Mouse (Mus musculus): ENCODE measurements at regions not wholly inside any gene's neighbourhood (a gene's known extent, or its start where the extent isn't known, plus 50 kb on each side); places are given as distances from the start of the nearest gene placed in this dataset.
"Not testable (repeated sequence)": the region's sequence is repeated elsewhere in the genome, so short reads cannot be mapped to it uniquely, and the experiment has no call there.

DNA sequence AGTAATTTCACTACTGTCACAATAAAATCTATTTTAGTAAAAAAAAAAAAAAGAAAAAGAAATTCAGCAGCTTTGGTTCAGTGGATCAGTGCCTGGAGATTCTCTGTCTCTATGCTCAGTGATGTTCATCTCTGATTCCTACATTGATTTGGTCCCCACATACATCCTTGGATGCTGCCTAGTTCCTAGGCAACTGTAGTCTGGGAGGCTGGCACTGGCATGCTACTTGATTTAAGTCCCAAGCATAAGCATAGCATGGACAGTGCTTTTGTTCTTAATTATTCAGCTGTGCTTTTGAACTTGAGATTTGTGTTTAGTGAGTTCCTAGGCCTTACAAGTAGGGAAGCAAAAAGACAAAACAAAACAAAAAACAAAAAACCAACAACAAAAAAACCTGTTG, 174.4 kb downstream of the Cd109 start:
- no peaks in the 10 kb centered on the region for H3K4me1 ChIP-seq (replicated peaks; ENCODE audit: control insufficient read depth, insufficient read depth, low read length)
- TF ChIP-seq POLR2A (IDR thresholded peaks at IDR 0.05; ENCODE audit: control insufficient read depth, extremely low read depth, insufficient read depth, low read length, poor library complexity) (no peak), CTCF (IDR thresholded peaks at IDR 0.05; ENCODE audit: borderline replicate concordance, control insufficient read depth, extremely low read depth, insufficient read depth, low read length, poor library complexity) (no peak)
- no peak overlapping the region for H3K4me3 ChIP-seq (ENCODE audit: control insufficient read depth, insufficient read depth, low read length)
- H3K27ac ChIP-seq (ENCODE audit: control insufficient read depth, insufficient read depth, low read length) = no peak overlapping the region
- no peaks in the 10 kb centered on the region for H3K36me3 ChIP-seq (ENCODE audit: control insufficient read depth, insufficient read depth, low read length)
- DNase-seq = no peak
- H3K27me3 ChIP-seq (ENCODE audit: control insufficient read depth, insufficient read depth, low read length) = no peaks in the 10 kb centered on the region

DNA sequence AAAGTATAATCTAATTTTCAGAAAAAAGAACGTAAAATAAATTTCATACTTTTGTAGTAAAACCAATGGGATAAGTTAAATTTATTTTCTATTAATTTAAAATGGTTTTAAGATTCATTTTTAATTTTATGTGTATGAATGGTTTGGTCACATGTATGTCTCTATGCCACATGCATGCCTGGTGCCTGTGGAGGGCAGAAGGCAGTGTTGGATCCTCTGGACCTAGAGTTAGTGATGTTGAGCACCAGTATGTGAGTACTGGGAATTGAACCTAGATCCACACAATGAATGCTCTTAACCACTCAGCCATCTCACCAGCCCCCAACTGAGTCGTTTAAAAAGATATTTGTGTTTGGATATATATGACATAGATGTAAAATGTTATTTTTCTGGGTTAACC, 174.8 kb downstream of the Cd109 start:
- H3K36me3 ChIP-seq (ENCODE audit: control insufficient read depth, insufficient read depth, low read length) = no peaks in the 10 kb centered on the region
- TF ChIP-seq POLR2A (IDR thresholded peaks at IDR 0.05; ENCODE audit: control insufficient read depth, extremely low read depth, insufficient read depth, low read length, poor library complexity) = no peak
- no peak for TF ChIP-seq CTCF (IDR thresholded peaks at IDR 0.05; ENCODE audit: borderline replicate concordance, control insufficient read depth, extremely low read depth, insufficient read depth, low read length, poor library complexity)
- 89% methylated on average over 2 of the region's 2 CpGs for WGBS
- no peak overlapping the region for H3K27ac ChIP-seq (ENCODE audit: control insufficient read depth, insufficient read depth, low read length)
- no peak overlapping the region for H3K4me3 ChIP-seq (ENCODE audit: control insufficient read depth, insufficient read depth, low read length)
- H3K27me3 ChIP-seq (ENCODE audit: control insufficient read depth, insufficient read depth, low read length) = no peaks in the 10 kb centered on the region
- no peaks in the 10 kb centered on the region for H3K4me1 ChIP-seq (replicated peaks; ENCODE audit: control insufficient read depth, insufficient read depth, low read length)
- no peak for DNase-seq

DNA sequence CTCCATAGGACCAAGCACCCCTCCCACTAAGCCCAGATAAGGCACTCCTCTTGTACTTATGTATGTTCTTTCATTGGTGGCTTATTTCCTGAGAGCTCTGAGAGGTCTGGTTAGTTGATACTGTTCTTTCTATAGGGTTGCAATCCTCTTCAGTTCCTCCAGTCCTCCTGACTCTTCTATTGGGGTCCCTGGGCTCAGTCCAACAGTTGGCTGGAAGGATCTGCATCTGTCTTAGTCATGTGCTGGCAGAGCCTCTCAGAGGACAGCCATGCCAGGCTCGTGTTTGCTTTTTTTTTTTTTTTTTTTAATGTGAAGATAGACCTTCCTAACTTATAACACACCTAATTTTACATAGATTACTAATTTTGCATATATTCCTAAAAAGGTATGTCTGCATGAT, 180.5 kb downstream of the Cd109 start:
- H3K27ac ChIP-seq (ENCODE audit: control insufficient read depth, insufficient read depth, low read length) = no peak overlapping the region
- TF ChIP-seq POLR2A (IDR thresholded peaks at IDR 0.05; ENCODE audit: control insufficient read depth, extremely low read depth, insufficient read depth, low read length, poor library complexity) (no peak), CTCF (IDR thresholded peaks at IDR 0.05; ENCODE audit: borderline replicate concordance, control insufficient read depth, extremely low read depth, insufficient read depth, low read length, poor library complexity) (no peak)
- no peaks in the 10 kb centered on the region for H3K27me3 ChIP-seq (ENCODE audit: control insufficient read depth, insufficient read depth, low read length)
- H3K36me3 ChIP-seq (ENCODE audit: control insufficient read depth, insufficient read depth, low read length) = no peaks in the 10 kb centered on the region
- DNase-seq = no peak
- no peaks in the 10 kb centered on the region for H3K4me1 ChIP-seq (replicated peaks; ENCODE audit: control insufficient read depth, insufficient read depth, low read length)
- 56% methylated on average over 1 of the region's 1 CpGs for WGBS
- no peak overlapping the region for H3K4me3 ChIP-seq (ENCODE audit: control insufficient read depth, insufficient read depth, low read length)

DNA sequence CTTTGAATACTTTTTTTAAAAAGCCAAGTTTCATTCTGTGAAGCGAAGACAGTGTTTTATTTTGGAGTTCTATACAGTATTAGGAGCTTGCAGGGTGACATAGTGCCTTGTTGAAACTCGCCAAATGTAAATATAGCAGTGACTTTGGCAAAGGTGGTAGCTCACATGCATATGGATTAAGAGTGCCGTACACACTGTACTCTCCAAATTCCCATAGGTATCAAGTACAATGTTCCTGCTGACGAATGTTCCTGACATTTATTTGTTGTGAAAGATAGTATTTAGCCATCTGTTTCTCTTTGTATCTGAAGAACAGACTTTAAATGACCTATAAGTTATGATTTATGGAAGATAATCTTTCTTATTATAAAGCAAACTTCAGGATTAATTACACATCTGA, 201.9 kb downstream of the Cd109 start:
- H3K27me3 ChIP-seq (ENCODE audit: control insufficient read depth, insufficient read depth, low read length) = no peaks in the 10 kb centered on the region
- no peak overlapping the region for H3K27ac ChIP-seq (ENCODE audit: control insufficient read depth, insufficient read depth, low read length)
- no peak for DNase-seq
- TF ChIP-seq POLR2A (IDR thresholded peaks at IDR 0.05; ENCODE audit: control insufficient read depth, extremely low read depth, insufficient read depth, low read length, poor library complexity) = no peak
- no peak for TF ChIP-seq CTCF (IDR thresholded peaks at IDR 0.05; ENCODE audit: borderline replicate concordance, control insufficient read depth, extremely low read depth, insufficient read depth, low read length, poor library complexity)
- H3K4me3 ChIP-seq (ENCODE audit: control insufficient read depth, insufficient read depth, low read length) = no peak overlapping the region
- 87% methylated on average over 4 of the region's 4 CpGs for WGBS
- no peaks in the 10 kb centered on the region for H3K36me3 ChIP-seq (ENCODE audit: control insufficient read depth, insufficient read depth, low read length)
- H3K4me1 ChIP-seq (replicated peaks; ENCODE audit: control insufficient read depth, insufficient read depth, low read length) = no peaks in the 10 kb centered on the region

DNA sequence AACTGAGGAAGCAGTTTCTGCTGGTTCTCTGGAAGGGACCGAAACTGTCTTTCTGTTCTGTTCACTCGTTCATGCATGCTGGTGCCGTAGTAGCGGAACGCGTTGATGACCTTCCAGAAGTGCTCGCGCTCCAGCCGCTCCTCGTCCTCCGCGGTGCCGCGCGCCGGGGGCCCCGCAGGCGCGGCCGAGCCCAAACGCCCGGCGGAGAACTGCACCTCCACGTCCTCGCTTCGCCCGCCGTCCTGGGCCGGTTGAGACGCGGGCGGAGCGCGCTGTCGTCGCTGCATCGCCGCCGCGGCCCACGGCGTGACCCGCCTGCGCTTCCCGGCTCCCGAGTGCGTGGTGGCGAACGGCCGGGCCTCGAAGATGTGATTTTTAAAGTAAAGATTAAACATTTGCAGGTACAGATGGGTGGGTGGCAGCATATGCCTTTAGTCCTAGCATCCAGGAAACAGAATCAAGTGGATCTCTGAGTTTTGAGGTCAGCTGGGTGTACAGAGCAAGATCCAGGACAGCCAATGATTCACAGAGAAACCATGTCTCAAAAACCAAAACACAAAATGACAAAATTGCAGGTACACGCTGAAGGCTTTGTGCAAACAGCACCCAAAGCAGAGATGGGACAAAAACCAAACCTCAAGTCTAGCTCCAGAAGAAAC, 206.3 kb downstream of the Cd109 start:
- H3K27me3 ChIP-seq (ENCODE audit: control insufficient read depth, insufficient read depth, low read length); H3K27ac ChIP-seq (ENCODE audit: control insufficient read depth, insufficient read depth, low read length); H3K4me1 ChIP-seq (replicated peaks; ENCODE audit: control insufficient read depth, insufficient read depth, low read length); H3K36me3 ChIP-seq (ENCODE audit: control insufficient read depth, insufficient read depth, low read length); H3K4me3 ChIP-seq (ENCODE audit: control insufficient read depth, insufficient read depth, low read length); DNase-seq: not testable (repeated sequence)
- WGBS = 21% methylated on average over 46 of the region's 52 CpGs

DNA sequence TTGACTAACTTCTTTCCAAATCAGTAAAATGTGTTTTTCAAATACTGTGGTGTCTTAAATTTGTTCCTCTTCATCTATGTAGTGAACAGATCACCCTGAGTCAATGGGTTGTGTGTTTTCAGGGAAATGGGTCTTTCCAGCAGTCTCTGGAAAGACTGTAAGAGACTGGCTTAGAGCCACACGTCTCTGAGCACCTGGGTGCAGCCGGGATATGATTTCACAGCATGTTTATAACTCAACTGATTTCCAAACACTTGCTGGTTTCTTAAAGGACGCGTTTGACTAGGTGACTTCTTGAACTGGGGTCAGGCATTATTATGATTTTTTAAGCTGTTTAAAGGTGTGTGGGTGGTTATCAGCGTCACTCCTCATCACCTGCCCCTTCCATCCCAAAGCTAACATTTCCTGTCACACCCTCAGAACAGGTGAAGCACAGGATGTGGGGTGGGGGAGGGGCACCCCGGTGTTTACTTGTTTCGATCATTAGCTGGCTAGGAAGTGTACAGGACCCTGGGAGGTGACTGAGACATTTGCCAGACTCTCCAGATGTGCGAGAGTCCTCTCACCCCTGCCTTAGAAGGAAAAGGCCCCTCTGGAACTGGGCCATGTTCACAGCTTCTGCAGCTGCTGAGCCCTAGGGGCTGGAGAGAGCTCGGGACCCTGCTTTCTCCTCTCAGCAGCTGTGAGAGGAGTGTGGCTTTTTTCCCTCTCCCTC, 229.8 kb downstream of the Cd109 start:
- no peak for TF ChIP-seq POLR2A (IDR thresholded peaks at IDR 0.05; ENCODE audit: control insufficient read depth, extremely low read depth, insufficient read depth, low read length, poor library complexity)
- no peak for TF ChIP-seq CTCF (IDR thresholded peaks at IDR 0.05; ENCODE audit: borderline replicate concordance, control insufficient read depth, extremely low read depth, insufficient read depth, low read length, poor library complexity)
- WGBS = 48% methylated on average over 9 of the region's 9 CpGs
- no peak for DNase-seq
- Histone ChIP-seq H3K27ac (ENCODE audit: control insufficient read depth, insufficient read depth, low read length) (no peak overlapping the region), H3K36me3 (ENCODE audit: control insufficient read depth, insufficient read depth, low read length) (no peaks in the 10 kb centered on the region), H3K27me3 (ENCODE audit: control insufficient read depth, insufficient read depth, low read length) (no peaks in the 10 kb centered on the region), H3K4me3 (ENCODE audit: control insufficient read depth, insufficient read depth, low read length) (no peak overlapping the region), H3K4me1 (replicated peaks; ENCODE audit: control insufficient read depth, insufficient read depth, low read length) (peaks cover 3% of the 10 kb centered on the region; the same call in 1 of the 2 replicates)

DNA sequence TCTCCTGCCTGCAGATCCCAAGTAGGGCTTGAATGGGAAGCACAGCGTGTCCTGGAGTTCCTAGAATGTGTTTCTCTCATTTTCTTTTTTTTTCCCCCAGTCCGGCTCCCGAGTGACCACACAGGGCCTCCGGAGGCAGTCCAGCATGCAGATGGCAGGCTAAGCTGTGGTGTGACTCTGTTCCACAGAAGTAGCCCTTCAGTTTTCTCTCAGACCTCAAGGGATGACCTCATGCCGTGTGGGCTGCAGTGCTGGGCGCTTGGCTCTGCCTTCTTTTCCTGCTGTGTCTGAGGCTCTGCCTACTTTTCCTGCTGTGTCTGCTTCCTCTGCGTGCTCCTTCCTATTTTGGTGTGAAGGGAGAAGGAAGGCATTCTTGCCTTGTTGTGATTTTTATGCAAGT, 230.8 kb downstream of the Cd109 start:
- TF ChIP-seq POLR2A (IDR thresholded peaks at IDR 0.05; ENCODE audit: control insufficient read depth, extremely low read depth, insufficient read depth, low read length, poor library complexity) (no peak), CTCF (IDR thresholded peaks at IDR 0.05; ENCODE audit: borderline replicate concordance, control insufficient read depth, extremely low read depth, insufficient read depth, low read length, poor library complexity) (no peak)
- H3K27ac ChIP-seq (ENCODE audit: control insufficient read depth, insufficient read depth, low read length) = no peak overlapping the region
- no peak overlapping the region for H3K4me3 ChIP-seq (ENCODE audit: control insufficient read depth, insufficient read depth, low read length)
- WGBS = 44% methylated on average over 7 of the region's 7 CpGs
- H3K36me3 ChIP-seq (ENCODE audit: control insufficient read depth, insufficient read depth, low read length) = no peaks in the 10 kb centered on the region
- H3K27me3 ChIP-seq (ENCODE audit: control insufficient read depth, insufficient read depth, low read length) = no peaks in the 10 kb centered on the region
- peaks cover 3% of the 10 kb centered on the region; the same call in 1 of the 2 replicates for H3K4me1 ChIP-seq (replicated peaks; ENCODE audit: control insufficient read depth, insufficient read depth, low read length)
- no peak for DNase-seq
